Mouse (Mus musculus): ENCODE measurements at regions not wholly inside any gene's neighbourhood (a gene's known extent, or its start where the extent isn't known, plus 50 kb on each side); places are given as distances from the start of the nearest gene placed in this dataset.

- ATAC-seq (replicated peaks; ENCODE audit: low read depth, poor library complexity, severe bottlenecking), result peak; percentile 96
Observed at GRCm38 (mm10) chr10:83819266-83819949, 96.7 kb downstream of the 1500009L16Rik start.

GRCm38 (mm10) chr10:83819950-83820275, 97.2 kb downstream of the 1500009L16Rik start:
- ATAC-seq (replicated peaks; ENCODE audit: low read depth, poor library complexity, severe bottlenecking), result peak; percentile 36; the same call in 1 of the 2 replicates

GRCm38 (mm10) chr10:83821089-83821488, 98.4 kb downstream of the 1500009L16Rik start:
- no peak for ATAC-seq (replicated peaks; ENCODE audit: low read depth, poor library complexity, severe bottlenecking)

- no peak for ATAC-seq (replicated peaks; ENCODE audit: low read depth, poor library complexity, severe bottlenecking)
Observed at GRCm38 (mm10) chr10:83826105-83826504, 103.4 kb downstream of the 1500009L16Rik start.

GRCm38 (mm10) chr10:83836351-83836750, 113.7 kb downstream of the 1500009L16Rik start:
- no peak for ATAC-seq (replicated peaks; ENCODE audit: low read depth, poor library complexity, severe bottlenecking)

- ATAC-seq (replicated peaks; ENCODE audit: low read depth, poor library complexity, severe bottlenecking), result no peak
Observed at GRCm38 (mm10) chr10:83840226-83840625, 117.6 kb downstream of the 1500009L16Rik start.

- no peak for ATAC-seq (replicated peaks; ENCODE audit: low read depth, poor library complexity, severe bottlenecking)
Observed at GRCm38 (mm10) chr10:83850881-83851280, 128.2 kb downstream of the 1500009L16Rik start.

- ATAC-seq (replicated peaks; ENCODE audit: low read depth, poor library complexity, severe bottlenecking), result no peak
Observed at GRCm38 (mm10) chr10:83852194-83852593, 129.5 kb downstream of the 1500009L16Rik start.

GRCm38 (mm10) chr10:83852806-83853205, 130.1 kb downstream of the 1500009L16Rik start:
- no peak for ATAC-seq (replicated peaks; ENCODE audit: low read depth, poor library complexity, severe bottlenecking)

GRCm38 (mm10) chr10:83857794-83858442, 135.3 kb downstream of the 1500009L16Rik start:
- peak; percentile 86 for ATAC-seq (replicated peaks; ENCODE audit: low read depth, poor library complexity, severe bottlenecking)

- no peak for ATAC-seq (replicated peaks; ENCODE audit: low read depth, poor library complexity, severe bottlenecking)
Observed at GRCm38 (mm10) chr10:83858689-83859088, 136.0 kb downstream of the 1500009L16Rik start.

GRCm38 (mm10) chr10:83859633-83860032, 137.0 kb downstream of the 1500009L16Rik start:
- no peak for ATAC-seq (replicated peaks; ENCODE audit: low read depth, poor library complexity, severe bottlenecking)

GRCm38 (mm10) chr10:83861574-83862190, 139.0 kb downstream of the 1500009L16Rik start:
- ATAC-seq (replicated peaks; ENCODE audit: low read depth, poor library complexity, severe bottlenecking), result no peak

- no peak for ATAC-seq (replicated peaks; ENCODE audit: low read depth, poor library complexity, severe bottlenecking)
Observed at GRCm38 (mm10) chr10:83864591-83864990, 141.9 kb downstream of the 1500009L16Rik start.

GRCm38 (mm10) chr10:83865929-83866328, 143.3 kb downstream of the 1500009L16Rik start:
- ATAC-seq (replicated peaks; ENCODE audit: low read depth, poor library complexity, severe bottlenecking), result no peak

- no peak for ATAC-seq (replicated peaks; ENCODE audit: low read depth, poor library complexity, severe bottlenecking)
Observed at GRCm38 (mm10) chr10:83871736-83872400, 149.2 kb downstream of the 1500009L16Rik start.

- ATAC-seq (replicated peaks; ENCODE audit: low read depth, poor library complexity, severe bottlenecking), result no peak
Observed at GRCm38 (mm10) chr10:83878745-83879144, 156.1 kb downstream of the 1500009L16Rik start.

- ATAC-seq (replicated peaks; ENCODE audit: low read depth, poor library complexity, severe bottlenecking), result no peak
Observed at GRCm38 (mm10) chr10:83882119-83882890, 159.6 kb downstream of the 1500009L16Rik start.

- no peak for ATAC-seq (replicated peaks; ENCODE audit: low read depth, poor library complexity, severe bottlenecking)
Observed at GRCm38 (mm10) chr10:83882891-83883185, 160.2 kb downstream of the 1500009L16Rik start.

- no peak for ATAC-seq (replicated peaks; ENCODE audit: low read depth, poor library complexity, severe bottlenecking)
Observed at GRCm38 (mm10) chr10:83884553-83884952, 161.9 kb downstream of the 1500009L16Rik start.

Data from common myeloid progenitor, adult 5-6 weeks (primary cell).